Mouse (Mus musculus) c-Kit-positive CD71-negative TER-119-negative erythroid progenitor cells, embryonic 14.5 days (primary cell): ENCODE data around the gene Fnip2.
A peak's percentile ranks its signal among the peaks of the same experiment; 100 is the strongest.
"Not testable (repeated sequence)": the region's sequence is repeated elsewhere in the genome, so short reads cannot be mapped to it uniquely, and the experiment has no call there.

Source experiments
- DNase-seq: peaks from one replicate; pipeline ENCODE4 v3.0.0-alpha.2; 2013; ENCODE audit warnings: low read depth

Gene Fnip2

GRCm38 (mm10) chr3:79567703-79568362, at the start of gene Fnip2:
TSS of gene Fnip2 (minus strand) at chr3:79567796.
- peak; percentile 77 for DNase-seq

GRCm38 (mm10) chr3:79609886-79610285, 42.3 kb upstream of the Fnip2 start:
- DNase-seq: no peak

- no peak for DNase-seq
Measured at GRCm38 (mm10) chr3:79595468-79595867, 27.9 kb upstream of the Fnip2 start.

- no peak for DNase-seq
Measured at GRCm38 (mm10) chr3:79591793-79592471, 24.3 kb upstream of the Fnip2 start.

- DNase-seq: peak; percentile 66
Measured at GRCm38 (mm10) chr3:79590863-79591792, 23.5 kb upstream of the Fnip2 start, which contains the start of gene Ppid. TSS of gene Ppid (plus strand) at chr3:79591342.

GRCm38 (mm10) chr3:79589671-79590070, 22.1 kb upstream of the Fnip2 start:
- DNase-seq: no peak

- peak; percentile 87 for DNase-seq
Measured at GRCm38 (mm10) chr3:79586804-79587203, 19.2 kb upstream of the Fnip2 start.

- no peak for DNase-seq
Measured at GRCm38 (mm10) chr3:79579891-79580575, 12.4 kb upstream of the Fnip2 start.

GRCm38 (mm10) chr3:79578164-79578563, 10.6 kb upstream of the Fnip2 start:
- no peak for DNase-seq

GRCm38 (mm10) chr3:79577606-79578005, 10.0 kb upstream of the Fnip2 start:
- DNase-seq: no peak

- DNase-seq: no peak
Measured at GRCm38 (mm10) chr3:79576865-79577264, 9.3 kb upstream of the Fnip2 start.

- DNase-seq: no peak
Measured at GRCm38 (mm10) chr3:79576468-79576816, 8.8 kb upstream of the Fnip2 start.

GRCm38 (mm10) chr3:79575576-79576467, 8.2 kb upstream of the Fnip2 start:
- no peak for DNase-seq

GRCm38 (mm10) chr3:79574336-79574735, 6.7 kb upstream of the Fnip2 start:
- DNase-seq: no peak

- DNase-seq: not testable (repeated sequence)
Measured at GRCm38 (mm10) chr3:79573376-79573775, 5.8 kb upstream of the Fnip2 start.

- DNase-seq: no peak
Measured at GRCm38 (mm10) chr3:79572399-79572798, 4.8 kb upstream of the Fnip2 start.

- DNase-seq: no peak
Measured at GRCm38 (mm10) chr3:79569351-79569681, 1.7 kb upstream of the Fnip2 start.

GRCm38 (mm10) chr3:79568629-79569350, 1.2 kb upstream of the Fnip2 start:
- no peak for DNase-seq

GRCm38 (mm10) chr3:79566716-79567691, 592 bp downstream of the Fnip2 start:
- no peak for DNase-seq
